Mouse (Mus musculus) C2C12 (cell line): ENCODE measurements around the gene Sln.

Experiments used
- CEBPB ChIP-seq: IDR thresholded peaks from one replicate; pipeline ENCODE4 v1.6.1; 2011; ENCODE audit warnings: low read depth, mild to moderate bottlenecking, control low read depth, moderate library complexity
- CTCF ChIP-seq: IDR thresholded peaks from one replicate; pipeline ENCODE4 v1.5.1; 2011; ENCODE audit not compliant: control insufficient read depth, insufficient read depth, insufficient read length
- MYOG ChIP-seq: IDR thresholded peaks from one replicate; pipeline ENCODE4 v1.6.1; 2011; ENCODE audit not compliant: control insufficient read depth, insufficient read length; ENCODE audit errors: extremely low read depth

- TF ChIP-seq CTCF: no peak
- no peak for TF ChIP-seq MYOG
- no peak for TF ChIP-seq CEBPB
Observed at GRCm38 (mm10) chr9:53903215-53903842, 53.4 kb downstream of the Sln start.
